Mouse (Mus musculus) left cerebral cortex, postnatal 4 days (tissue): ENCODE measurements around the gene Sult2b1. TPM values are rescaled to one million over a fixed set of nuclear protein-coding genes. Genes with fewer than 3 reads are reported as not detected.

Experiments used
- DNase-seq: peaks from one replicate; pipeline ENCODE4 v3.0.0-alpha.2; 2022
- intact Hi-C: fragments of 180-260 bp; cut with DNase I; formaldehyde crosslinking; loops from one replicate; pipeline ENCODE4 v1.15.1; 2025
- total RNA-seq, 2 experiments: library from RNA; stranded (reverse); gene quantifications; 2 replicates each; pipeline ENCODE4 v1.2.3; 2021

Sult2b1 gene
- total RNA-seq, result 1 to 10 TPM; 4.9 to 5.5 TPM

GRCm38 (mm10) chr7:45784524-45785372 is at the start of gene Sult2b1:
Sult2b1 (minus strand) TSS chr7:45784669.
- peak; percentile 97 for DNase-seq
- intact Hi-C loops, result no loop called here

- intact Hi-C loops, result no loop called here
- DNase-seq, result no peak
Observed at GRCm38 (mm10) chr7:45833924-45834323, 49.5 kb upstream of the Sult2b1 start.

GRCm38 (mm10) chr7:45833148-45833790 is 48.8 kb upstream of the Sult2b1 start:
- intact Hi-C loops, result no loop called here
- no peak for DNase-seq

- intact Hi-C loops, result no loop called here
- no peak for DNase-seq
Observed at GRCm38 (mm10) chr7:45832428-45832827, 48.0 kb upstream of the Sult2b1 start.

GRCm38 (mm10) chr7:45831128-45831525 is 46.7 kb upstream of the Sult2b1 start:
- intact Hi-C loops, result no loop called here
- DNase-seq, result no peak

DNA sequence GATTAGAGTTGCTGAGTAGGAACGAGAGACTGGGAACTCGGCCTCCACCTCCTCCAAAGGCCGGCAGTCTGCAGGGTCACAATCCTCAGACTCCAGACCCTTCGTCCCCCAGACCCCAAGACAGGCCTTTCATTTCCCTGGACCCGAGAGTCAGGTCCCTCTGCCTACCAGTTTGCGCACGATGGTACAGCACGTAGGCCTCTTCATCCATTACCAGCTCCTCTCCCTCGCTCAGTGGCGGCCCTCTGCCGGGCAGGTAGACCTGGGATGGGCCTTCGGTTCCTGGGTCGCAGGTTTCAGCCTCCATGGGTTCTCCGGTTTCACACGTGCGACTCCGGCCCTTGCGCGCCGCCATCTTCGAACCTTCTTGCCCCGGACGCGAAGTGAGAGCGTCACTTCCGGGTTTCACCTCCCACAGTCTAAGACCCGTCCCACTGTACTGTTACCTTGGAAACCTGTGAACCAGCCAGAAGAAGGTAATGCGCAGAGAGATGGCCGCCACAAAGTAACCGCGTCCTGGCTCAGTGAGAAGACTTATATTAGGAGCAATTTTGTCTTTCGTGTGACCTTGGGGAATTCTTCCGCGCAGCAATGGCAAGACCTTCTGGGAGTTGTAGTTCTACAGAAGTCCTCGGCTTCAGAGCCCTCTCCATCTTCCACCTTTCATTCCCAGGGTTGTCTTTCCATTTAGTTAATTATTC is 46.1 kb upstream of the Sult2b1 start, which contains the start of gene Grwd1:
Grwd1 (minus strand) TSS at position 518 of the 701 bp plus-strand sequence.
- intact Hi-C loops, result no loop called here

GRCm38 (mm10) chr7:45826631-45827030 is 42.2 kb upstream of the Sult2b1 start:
- no peak for DNase-seq
- intact Hi-C loops, result no loop called here

More for the DNA sequence above, 46.1 kb upstream of the Sult2b1 start, which contains the start of gene Grwd1:
- peak; percentile 86 for DNase-seq

- intact Hi-C loops, result no loop called here
- DNase-seq, result no peak
Observed at GRCm38 (mm10) chr7:45824598-45824997, 40.1 kb upstream of the Sult2b1 start, which contains the start of gene Kcnj14. Kcnj14 (minus strand) TSS chr7:45824782.

DNA sequence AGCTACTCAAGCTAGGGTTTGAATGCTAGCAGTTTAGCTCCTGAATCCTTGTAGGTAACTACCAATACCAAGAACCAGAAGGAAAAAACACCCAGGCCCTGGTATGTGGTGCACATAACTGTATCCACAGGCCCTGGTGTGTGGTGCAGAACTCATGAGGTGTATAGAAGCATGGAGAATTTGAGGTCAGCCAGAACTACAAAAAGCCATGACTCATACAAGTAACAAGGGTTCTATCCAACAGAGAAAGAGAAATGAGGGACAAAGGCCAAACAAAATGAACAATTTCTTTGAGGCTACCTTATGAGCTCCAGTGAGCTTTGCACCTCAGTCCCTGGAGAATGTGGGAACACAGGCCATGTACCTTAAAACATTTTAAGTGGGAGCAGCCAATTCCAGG is 36.4 kb upstream of the Sult2b1 start:
- intact Hi-C loops, result no loop called here
- DNase-seq, result no peak

GRCm38 (mm10) chr7:45819843-45820242 is 35.4 kb upstream of the Sult2b1 start:
- intact Hi-C loops, result no loop called here
- DNase-seq, result no peak

GRCm38 (mm10) chr7:45815984-45816351 is 31.5 kb upstream of the Sult2b1 start:
- intact Hi-C loops, result no loop called here
- no peak for DNase-seq

DNA sequence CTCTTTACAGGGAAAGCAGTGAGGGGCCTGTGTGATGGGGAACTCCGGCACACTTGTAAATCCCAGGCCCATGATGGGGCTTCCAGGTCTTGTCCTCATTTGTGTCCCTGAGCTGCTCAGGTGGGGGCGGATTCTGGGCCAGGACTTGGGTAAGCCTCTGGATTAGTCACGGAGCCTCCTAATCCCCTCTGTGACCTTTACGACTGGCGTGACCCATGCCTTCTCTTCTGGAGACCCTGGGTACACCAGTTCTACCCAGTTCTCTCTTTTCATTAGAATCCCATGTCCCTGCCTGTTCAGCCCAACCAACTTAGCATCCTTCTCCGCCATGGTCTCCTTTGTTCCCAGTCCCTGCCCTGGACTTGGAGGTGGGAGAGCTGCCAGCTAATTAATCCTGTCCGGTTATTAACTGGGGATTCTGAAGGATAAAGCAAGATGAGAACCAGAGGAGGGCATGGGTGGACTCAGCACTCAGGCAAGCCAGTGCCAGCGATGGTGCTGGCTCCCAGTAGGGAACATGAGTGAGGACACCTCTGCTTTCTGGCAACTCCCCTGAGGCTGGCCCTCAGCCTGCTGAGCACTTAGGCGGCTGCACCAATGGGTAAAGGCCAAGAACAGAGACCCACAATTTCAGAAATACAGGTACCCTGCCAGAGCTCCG is 31.0 kb upstream of the Sult2b1 start:
- DNase-seq, result no peak
- intact Hi-C loops, result no loop called here

- DNase-seq, result no peak
- intact Hi-C loops, result no loop called here
Observed at GRCm38 (mm10) chr7:45814841-45815240, 30.4 kb upstream of the Sult2b1 start.

DNA sequence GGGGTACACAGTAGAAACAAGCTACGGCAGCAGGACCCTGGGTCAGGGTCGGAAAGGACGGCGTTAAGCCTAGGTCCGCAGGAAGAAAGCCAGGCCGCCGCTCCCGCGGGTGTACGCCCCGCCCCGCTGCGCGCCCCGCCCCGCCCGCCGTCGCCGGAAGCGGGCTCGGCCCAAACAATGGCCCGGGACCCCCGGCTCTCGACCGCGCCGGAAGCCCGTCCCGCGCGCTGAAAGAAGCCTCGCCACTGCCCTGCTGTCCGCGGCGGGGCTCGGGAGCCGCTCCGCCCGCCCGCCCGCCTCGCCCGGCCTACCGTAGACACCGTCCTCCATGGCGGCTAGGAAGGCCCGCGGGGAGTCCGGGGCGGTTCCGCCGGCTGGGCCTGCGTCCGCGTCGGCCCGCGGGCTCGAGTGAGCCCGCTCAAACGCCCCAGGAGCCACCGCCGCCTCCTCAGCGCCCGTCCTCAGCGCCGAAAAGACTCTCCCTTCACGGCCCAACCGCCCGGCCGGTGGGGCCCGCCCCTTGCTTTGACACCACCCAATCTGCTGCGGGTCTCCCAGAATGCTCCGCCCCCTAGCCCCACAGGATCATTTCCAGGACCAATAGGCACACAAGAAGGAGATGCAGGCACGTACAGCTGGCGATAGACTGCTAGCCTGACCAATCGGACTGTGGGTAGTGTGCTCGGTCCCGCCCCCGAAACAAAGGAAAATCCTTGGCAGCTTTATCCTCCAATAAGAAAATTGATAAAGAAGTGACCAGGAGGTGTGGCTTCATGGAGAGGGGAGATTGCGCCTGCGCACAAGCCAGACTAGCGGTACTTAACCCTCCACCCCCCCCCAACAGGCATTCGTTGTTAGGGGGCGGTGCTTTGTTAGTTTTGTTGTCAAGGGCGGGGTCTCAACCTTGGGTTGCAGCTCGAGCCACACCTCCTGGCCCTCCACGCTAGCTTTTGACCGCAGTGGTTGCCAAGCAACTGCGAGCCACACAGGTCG is 29.6 kb upstream of the Sult2b1 start, which contains the start of gene Cyth2:
Cyth2 (minus strand) TSS at position 795 of the 993 bp plus-strand sequence.
- peak; percentile 100 for DNase-seq
- intact Hi-C loops, result no loop called here

GRCm38 (mm10) chr7:45812921-45813320 is 28.5 kb upstream of the Sult2b1 start:
- intact Hi-C loops, result no loop called here
- DNase-seq, result no peak

- intact Hi-C loops, result no loop called here
Observed at GRCm38 (mm10) chr7:45809276-45810075, 25.0 kb upstream of the Sult2b1 start.

GRCm38 (mm10) chr7:45808471-45808870 is 24.0 kb upstream of the Sult2b1 start:
- intact Hi-C loops, result no loop called here
- no peak for DNase-seq

More at GRCm38 (mm10) chr7:45809276-45810075, 25.0 kb upstream of the Sult2b1 start:
- no peak for DNase-seq

- intact Hi-C loops, result no loop called here
Observed at GRCm38 (mm10) chr7:45805941-45806340, 21.5 kb upstream of the Sult2b1 start.

DNA sequence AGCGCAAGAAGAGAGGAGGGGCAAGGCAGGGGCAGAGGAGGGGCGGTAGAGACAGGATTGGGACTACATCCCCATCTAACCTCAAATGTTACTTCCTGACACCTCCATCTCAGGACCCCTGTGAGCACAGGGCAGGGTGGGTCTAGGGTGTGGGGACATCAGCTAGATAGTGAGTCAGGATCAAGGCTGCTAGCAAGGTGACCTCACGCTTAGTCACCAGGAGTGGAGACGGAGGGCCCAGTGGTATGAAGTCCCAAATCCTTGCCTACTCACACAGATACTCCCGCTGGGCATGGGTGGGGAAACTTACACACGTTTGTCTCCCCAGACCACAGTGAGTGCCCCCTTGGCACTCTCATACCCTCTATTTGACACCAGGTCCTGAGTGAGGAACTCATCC is 18.1 kb upstream of the Sult2b1 start:
- DNase-seq, result no peak
- intact Hi-C loops, result no loop called here

More at GRCm38 (mm10) chr7:45805941-45806340, 21.5 kb upstream of the Sult2b1 start:
- no peak for DNase-seq
